Mouse (Mus musculus): Measurements from ENCODE around the gene Mark1.
A peak's percentile ranks its signal among the peaks of the same experiment; 100 is the strongest.

The Mark1 gene

GRCm38 (mm10) chr1:184999071-184999750, at the start of gene Mark1:
Gene Mark1, minus strand, starts transcription at chr1:184999570.
- no peak for DNase-seq (ENCODE audit: low read depth)

DNA sequence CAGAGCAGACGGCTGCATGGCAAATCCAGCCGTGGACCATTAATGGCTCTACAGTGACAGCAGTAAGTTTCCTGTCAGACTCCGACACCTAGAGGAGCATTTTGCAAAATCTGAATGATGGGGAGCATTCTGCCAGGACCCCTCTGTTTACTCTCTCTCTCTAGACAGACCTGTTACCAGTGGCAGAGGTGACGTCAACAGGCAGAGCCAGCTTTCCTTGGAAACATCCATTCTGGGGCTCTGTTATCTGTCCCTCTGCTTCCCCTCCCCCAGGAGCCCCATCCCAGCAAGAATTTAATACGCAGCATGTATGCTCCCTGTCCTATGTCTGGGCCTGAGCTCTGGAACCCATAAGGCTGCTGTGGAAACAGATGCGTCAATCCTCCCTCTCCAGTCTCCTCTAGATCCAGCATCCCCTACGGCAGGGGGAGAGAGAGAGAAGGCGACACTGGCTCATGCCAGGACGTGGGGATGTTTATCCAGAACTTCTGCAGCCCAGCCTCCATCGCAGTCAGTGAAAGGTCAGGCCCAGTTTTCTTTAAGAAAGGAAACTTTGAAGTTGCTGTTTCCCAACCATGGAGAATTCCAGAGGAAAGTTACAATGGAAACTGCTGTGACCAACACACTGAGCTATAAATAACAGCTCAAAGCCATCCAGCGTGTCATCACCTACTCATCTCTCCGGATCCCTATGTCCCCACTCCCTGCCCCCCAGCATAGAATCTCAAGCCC, 48.3 kb upstream of the Mark1 start:
- peak; percentile 20 for DNase-seq (ENCODE audit: low read depth)

GRCm38 (mm10) chr1:185046513-185046912, 47.1 kb upstream of the Mark1 start:
- no peak for DNase-seq (ENCODE audit: low read depth)

GRCm38 (mm10) chr1:185038183-185038686, 38.9 kb upstream of the Mark1 start:
- DNase-seq (ENCODE audit: low read depth), result no peak

GRCm38 (mm10) chr1:185030565-185030964, 31.2 kb upstream of the Mark1 start:
- no peak for DNase-seq (ENCODE audit: low read depth)

DNA sequence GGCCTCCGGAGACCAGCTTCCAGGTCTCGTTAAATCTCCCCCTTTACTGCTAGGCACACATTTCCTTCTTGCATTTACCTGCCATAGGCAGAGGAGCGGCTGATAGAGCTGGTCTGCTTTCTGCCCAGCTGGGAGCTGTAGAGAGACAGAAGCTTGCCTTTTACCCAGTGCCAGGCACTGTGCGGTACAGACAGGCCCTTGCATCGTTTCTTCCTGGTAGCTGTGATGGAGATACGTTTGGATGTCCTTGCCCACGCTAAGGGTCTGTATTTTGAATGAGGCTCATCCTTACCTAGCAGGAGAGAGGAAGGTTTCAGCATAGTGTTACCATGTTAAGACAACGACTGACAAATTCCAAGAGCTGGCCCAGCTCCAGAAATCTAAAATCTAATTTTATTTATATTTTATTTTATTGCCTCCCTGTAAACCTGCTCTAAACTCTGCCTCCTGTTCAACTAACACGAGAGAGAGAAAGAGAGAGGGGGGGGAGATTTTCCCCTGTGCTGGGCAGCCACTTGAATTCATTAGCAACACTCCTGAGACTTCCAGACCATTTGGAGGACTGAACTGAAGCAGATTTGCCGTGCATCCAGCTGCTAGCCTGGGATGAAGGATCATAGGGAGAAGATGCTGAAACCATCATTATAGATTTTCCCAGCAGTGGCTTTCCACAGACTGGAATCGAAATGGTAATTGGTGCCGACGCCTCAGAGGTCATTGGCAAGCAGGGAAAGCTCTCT, 21.2 kb upstream of the Mark1 start:
- DNase-seq (ENCODE audit: low read depth), result no peak

- peak; percentile 33 for DNase-seq (ENCODE audit: low read depth)
Observed at GRCm38 (mm10) chr1:185012566-185012965, 13.2 kb upstream of the Mark1 start.

DNA sequence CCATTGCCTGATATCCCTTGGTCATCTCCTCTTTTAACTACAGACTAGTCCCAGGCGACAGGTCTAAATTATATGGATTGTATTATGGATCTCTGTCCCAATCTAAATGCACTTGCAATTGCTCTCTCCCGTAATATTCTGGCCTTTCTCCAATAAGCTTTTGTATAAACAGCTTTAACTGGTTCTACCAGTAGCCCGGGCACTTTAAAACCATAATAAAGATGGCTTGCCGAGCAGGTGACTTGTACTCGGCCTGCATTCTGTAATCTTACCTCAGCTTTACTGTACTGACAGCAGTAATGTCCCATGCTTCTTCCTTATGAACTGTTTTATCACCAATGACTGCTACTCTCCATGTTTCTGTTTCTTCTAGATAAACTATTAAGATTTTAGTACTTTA, 7.7 kb upstream of the Mark1 start:
- no peak for DNase-seq (ENCODE audit: low read depth)

DNA sequence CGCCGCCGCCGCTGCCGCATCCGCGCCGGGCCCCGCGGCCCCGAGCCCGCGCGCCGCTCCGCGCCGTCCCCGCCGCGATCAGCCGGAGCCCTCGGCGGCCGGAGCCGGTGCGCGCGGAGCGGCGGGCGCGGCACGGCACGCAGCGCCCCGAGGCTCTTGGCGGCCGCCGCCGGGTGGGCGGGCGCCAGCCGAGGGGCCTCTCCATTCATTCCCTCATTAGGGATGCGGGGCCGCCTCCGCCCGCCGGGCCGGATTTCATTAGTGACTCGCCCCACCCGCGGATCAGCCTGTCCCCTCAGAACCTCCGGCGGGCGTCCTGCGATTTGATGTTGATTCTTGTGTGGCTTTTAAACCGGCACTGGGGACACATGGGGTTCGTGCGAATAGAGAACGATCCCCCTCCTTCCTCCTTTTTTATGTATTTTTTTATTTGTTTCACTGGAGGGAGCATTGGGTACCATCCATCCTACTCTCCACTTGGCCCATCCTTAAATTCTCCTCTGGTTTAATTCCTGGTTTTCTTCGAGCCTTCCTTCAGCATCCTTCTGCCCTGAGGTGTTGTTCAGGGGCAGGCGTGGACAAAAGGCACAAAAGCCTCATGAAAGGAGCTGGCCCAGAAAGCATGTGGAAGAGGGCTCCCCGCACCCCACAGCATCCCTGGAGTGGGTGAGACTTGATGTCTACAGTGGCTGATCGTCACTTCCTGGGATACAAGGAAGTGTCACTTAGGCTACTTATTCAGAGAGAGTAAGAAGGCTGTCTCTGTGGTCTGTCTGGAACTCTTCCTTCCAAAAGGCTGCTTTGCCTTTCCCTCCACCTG, 620 bp upstream of the Mark1 start:
- DNase-seq (ENCODE audit: low read depth), result no peak

DNA sequence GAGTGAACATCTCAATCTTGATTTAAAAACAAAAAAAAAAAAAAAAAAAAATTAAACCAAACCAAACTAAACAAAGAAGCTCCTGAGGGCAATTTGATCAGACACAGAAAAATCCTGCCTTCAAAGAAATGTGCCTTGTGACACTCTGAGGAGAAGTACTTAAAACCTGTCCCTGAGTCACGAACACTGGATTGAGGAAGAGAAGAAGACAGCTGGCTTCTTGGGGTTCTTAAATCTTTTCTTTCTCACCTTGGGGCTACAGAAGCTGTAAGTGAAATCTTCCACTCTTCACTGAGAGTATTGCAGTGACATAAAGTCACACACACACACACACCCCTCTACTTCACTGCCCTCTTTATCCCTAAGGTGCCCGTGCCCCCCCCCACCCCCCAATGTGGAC, 739 bp downstream of the Mark1 start:
- DNase-seq (ENCODE audit: low read depth), result no peak

GRCm38 (mm10) chr1:184998161-184998560, 1.2 kb downstream of the Mark1 start:
- DNase-seq (ENCODE audit: low read depth), result no peak

GRCm38 (mm10) chr1:184997466-184997865, 1.9 kb downstream of the Mark1 start:
- DNase-seq (ENCODE audit: low read depth), result no peak

DNA sequence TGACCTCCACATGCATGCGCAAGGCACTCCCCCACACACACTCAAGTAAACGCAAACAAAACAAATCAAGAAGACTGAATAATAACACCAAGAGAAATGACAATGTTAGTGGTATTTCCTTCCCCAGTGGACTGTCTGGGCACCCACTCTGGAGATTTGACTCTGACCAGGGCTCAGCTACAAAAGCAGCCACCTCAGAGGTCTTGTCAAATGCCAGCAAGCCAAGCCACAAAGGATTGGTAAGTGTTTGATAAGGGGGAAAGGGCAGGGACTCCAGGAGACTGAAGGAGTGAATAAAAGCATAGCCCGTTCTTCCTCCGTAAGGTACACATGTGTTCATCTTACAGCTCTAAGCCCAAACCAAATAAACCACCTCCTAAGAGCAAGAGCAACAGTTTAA, 4.0 kb downstream of the Mark1 start:
- DNase-seq (ENCODE audit: low read depth), result no peak

DNA sequence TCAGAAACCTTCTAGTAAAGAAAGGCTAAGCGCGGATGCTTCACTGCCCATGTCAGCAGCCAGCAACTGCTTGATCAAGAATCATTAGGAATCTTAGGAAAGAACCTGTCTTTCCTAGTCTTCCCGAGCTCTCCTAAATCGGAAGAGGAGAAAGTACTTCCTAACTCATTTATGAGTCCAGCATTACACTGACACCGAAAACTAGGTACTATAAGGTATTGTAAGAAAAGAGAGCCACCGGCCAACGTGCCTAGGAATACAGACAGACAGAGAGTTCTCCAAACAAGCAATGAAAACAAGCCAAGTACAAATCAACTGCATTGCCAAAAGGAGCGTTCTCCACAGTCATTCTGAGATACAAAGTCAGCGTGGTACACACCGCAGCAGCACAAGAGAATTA, 8.2 kb downstream of the Mark1 start:
- DNase-seq (ENCODE audit: low read depth), result no peak

DNA sequence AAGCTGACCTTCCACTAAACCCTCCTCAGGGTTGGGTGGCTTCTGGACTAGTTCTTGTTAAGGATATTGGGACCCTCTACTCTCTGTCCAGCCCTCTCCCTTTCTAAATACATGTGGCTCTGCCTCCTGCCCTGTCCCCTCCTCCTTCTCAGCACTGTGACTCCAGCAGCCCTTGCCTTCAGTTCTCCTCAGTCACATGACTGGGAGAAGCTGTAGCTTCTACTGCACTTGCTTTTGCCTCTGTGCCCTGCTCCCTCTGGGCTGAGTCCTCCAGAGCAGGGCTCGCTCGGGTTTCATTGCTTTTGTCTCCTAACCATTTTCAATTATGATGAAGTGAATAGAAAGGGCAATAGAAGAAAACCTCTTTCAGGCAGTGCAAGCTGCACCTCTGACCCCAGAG, 12.6 kb downstream of the Mark1 start:
- DNase-seq (ENCODE audit: low read depth), result no peak

- no peak for DNase-seq (ENCODE audit: low read depth)
Observed at GRCm38 (mm10) chr1:184984723-184985122, 14.6 kb downstream of the Mark1 start.

DNA sequence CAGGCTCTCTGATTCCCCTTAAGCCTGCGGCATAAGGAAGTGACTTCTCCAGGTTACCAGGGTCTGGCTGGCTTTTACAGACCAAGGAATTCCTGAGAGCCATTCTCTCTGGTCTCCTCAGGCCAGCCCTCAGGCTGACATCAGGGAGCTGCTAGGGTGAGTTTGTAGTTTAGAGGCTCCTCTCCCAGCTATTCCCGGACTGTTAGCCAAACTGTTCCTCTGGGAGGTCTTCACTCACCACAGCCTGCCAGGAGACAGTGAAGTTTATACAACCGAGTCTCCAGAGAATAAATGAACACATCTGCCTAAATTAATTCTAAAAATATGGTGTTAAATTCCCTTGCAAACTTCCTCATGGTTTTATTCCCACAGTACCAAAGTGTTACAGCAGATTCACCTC, 15.6 kb downstream of the Mark1 start:
- DNase-seq (ENCODE audit: low read depth), result no peak

DNA sequence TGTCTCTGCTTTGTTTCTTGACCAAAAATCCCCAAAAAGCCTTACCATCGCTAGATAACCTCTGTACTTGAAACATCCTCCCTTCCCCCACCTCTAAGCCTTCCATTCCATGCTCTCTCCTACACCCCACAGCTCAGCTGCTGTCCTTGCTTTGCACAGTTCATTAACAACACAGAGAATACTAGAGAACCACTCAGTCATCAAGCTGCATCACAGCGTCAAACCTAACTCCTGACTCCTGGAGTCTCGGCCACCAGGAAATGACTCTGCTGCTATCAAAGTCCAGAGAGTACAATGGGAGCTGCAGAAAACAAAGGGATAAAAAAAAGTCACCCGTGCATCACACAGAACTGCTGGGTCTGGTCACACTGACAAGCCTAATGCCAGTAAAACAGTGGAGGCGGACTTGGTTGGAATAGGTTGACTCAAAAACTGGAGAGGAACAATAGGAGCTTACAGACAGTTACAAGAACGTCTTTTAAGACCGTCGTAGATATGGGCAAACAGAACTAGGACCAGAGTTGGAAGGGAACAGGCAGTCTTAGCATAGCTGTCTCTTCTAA, 27.1 kb downstream of the Mark1 start:
- no peak for DNase-seq (ENCODE audit: low read depth)

GRCm38 (mm10) chr1:184969374-184969773, 30.0 kb downstream of the Mark1 start:
- no peak for DNase-seq (ENCODE audit: low read depth)

DNA sequence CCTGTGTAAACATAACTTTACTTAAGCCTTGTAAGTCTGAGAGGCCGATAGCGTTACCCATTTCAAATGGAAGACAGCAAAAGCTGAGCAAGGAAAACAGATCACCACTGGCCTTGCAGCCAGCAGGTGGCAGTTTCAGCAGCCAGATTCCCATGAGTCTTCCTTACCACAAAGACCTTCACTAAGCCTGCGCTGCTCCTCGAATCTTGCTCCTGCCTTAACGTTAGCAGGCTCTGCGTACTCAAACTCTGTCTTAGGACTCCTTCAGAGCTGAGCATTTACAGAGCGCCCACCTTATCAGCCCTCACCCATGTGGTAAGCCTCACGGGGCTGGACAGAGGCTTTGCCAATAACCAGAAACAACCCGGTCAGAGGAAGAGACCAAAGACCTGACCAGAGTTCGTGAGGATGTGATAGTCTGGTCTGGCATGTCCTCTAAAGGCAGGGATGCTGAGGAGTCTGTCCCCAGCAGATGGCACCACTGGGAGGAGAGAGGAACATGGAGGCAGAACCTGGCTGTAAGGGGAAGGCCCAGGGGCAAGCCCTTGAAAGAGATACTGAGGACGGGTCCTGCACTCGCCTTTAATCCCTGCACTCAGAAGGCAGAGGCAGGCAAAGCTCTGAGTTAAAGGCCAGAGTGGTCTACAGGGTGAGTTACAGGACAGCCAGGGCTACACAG, 33.5 kb downstream of the Mark1 start:
- DNase-seq (ENCODE audit: low read depth), result peak; percentile 13

DNA sequence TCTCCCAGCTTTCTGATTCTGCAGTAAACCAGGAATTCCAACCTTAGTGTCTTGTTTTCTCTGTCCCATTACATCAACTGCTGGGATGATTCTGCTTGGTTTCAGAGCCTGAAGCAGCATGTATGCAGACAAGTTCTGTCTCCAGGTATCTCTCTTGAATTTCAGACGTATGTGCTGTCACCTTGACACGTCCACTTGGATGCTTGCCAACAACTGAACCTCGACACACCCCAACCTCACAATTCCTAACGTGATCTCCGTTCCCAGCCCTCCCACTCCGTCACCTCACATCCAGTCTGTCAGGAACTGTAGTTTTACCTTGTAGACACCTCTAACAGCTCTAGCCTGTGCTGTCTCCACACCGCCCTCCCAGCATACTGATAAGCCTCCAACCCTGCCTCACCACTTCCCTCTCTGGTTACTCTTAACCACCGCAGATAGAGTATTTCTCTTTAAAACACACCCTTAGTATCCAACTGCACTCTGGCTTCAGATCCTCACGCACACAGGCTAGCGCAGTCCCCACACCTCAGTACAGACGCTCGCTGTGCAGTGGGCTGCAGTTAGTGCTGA, 36.2 kb downstream of the Mark1 start:
- DNase-seq (ENCODE audit: low read depth), result no peak
